Mouse (Mus musculus): Measurements from ENCODE around the gene Anks1. TPM values are rescaled to one million over a fixed set of nuclear protein-coding genes. Genes with fewer than 3 reads are reported as not detected.

Gene Anks1
- polyA plus RNA-seq, 1 experiment from 2014 or later = 13.3 TPM

DNA sequence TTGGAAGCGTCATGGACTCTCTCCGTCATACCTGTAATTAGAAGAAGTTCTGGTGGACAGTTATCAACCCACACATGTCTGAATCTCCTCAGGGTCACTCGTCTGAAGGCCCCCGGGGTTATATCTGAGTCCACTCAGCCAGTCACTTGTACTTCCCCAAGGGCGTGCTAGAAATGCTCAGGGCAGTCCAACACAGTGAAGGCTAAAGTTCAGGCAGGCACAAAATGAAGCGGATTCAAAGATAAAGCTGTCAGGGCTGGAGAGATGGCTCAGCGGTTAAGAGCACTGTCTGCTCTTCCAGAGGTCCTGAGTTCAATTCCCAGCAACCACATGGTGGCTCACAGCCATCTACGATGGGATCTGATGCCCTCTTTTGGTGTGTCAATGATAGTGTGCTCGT is 168.9 kb downstream of the Anks1 start:
- no peak for ATAC-seq (replicated peaks; ENCODE audit: insufficient number of reproducible peaks, low FRiP score, low TSS enrichment, low read depth)
- 83% methylated on average over 9 of the region's 9 CpGs for WGBS
- H3K9ac ChIP-seq (replicated peaks; ENCODE audit: low read length) = no peak overlapping the region

DNA sequence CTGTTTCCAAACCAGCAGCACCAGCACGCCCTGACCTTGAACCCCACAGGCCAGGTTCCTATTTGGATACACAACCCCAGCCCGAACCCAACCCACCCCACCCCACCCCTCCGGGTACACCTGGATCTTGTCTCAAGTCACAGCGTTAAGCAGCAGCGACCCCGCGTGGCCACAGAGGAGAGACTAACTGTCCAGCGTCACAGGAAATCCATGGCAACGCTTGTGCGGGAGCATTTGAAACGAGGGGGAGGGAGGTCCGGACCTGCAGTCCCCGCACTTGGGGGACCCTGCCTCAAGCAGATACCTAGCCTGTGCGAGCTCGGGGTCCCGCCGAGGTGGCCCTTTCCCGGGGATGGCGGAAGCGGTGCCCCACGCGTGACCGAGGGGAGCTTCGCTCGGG is 170.5 kb downstream of the Anks1 start:
- Histone ChIP-seq H3K36me3 (replicated peaks; ENCODE audit: control insufficient read depth, insufficient read depth, low read depth, low read length) (no peaks in the 10 kb centered on the region), H3K27me3 (ENCODE audit: control insufficient read depth, insufficient read depth, low read length) (no peaks in the 10 kb centered on the region), H3K4me3 (ENCODE audit: low read depth, low read length) (peak overlapping the region; percentile 64), H3K4me2 (ENCODE audit: low read depth, low read length) (peak overlapping the region; percentile 99), H3K27ac (replicated peaks; ENCODE audit: low read depth, low read length) (no peak overlapping the region), H3K9ac (replicated peaks; ENCODE audit: low read length) (peak overlapping the region; percentile 55), H3K9me3 (replicated peaks; ENCODE audit: control insufficient read depth, low read length) (no peaks in the 10 kb centered on the region), H3K4me1 (ENCODE audit: control insufficient read depth, insufficient read depth, low read length) (peaks cover 3% of the 10 kb centered on the region; the same call in 1 of the 2 replicates)
- DNase-seq (ENCODE audit: low spot score) (peak; percentile 97), ATAC-seq (replicated peaks; ENCODE audit: insufficient number of reproducible peaks, low FRiP score, low TSS enrichment, low read depth) (peak; percentile 63)
- under 1% methylated on average over 25 of the region's 25 CpGs for WGBS

More for the DNA sequence above, 168.9 kb downstream of the Anks1 start:
- no peak for DNase-seq (ENCODE audit: low spot score)
- H3K27ac ChIP-seq (replicated peaks; ENCODE audit: low read depth, low read length) = no peak overlapping the region
- peaks cover 3% of the 10 kb centered on the region; the same call in 1 of the 2 replicates for H3K4me1 ChIP-seq (ENCODE audit: control insufficient read depth, insufficient read depth, low read length)
- H3K36me3 ChIP-seq (replicated peaks; ENCODE audit: control insufficient read depth, insufficient read depth, low read depth, low read length) = no peaks in the 10 kb centered on the region
- H3K4me3 ChIP-seq (ENCODE audit: low read depth, low read length) = no peak overlapping the region
- no peaks in the 10 kb centered on the region for H3K9me3 ChIP-seq (replicated peaks; ENCODE audit: control insufficient read depth, low read length)
- H3K27me3 ChIP-seq (ENCODE audit: control insufficient read depth, insufficient read depth, low read length) = no peaks in the 10 kb centered on the region
- no peak overlapping the region for H3K4me2 ChIP-seq (ENCODE audit: low read depth, low read length)

DNA sequence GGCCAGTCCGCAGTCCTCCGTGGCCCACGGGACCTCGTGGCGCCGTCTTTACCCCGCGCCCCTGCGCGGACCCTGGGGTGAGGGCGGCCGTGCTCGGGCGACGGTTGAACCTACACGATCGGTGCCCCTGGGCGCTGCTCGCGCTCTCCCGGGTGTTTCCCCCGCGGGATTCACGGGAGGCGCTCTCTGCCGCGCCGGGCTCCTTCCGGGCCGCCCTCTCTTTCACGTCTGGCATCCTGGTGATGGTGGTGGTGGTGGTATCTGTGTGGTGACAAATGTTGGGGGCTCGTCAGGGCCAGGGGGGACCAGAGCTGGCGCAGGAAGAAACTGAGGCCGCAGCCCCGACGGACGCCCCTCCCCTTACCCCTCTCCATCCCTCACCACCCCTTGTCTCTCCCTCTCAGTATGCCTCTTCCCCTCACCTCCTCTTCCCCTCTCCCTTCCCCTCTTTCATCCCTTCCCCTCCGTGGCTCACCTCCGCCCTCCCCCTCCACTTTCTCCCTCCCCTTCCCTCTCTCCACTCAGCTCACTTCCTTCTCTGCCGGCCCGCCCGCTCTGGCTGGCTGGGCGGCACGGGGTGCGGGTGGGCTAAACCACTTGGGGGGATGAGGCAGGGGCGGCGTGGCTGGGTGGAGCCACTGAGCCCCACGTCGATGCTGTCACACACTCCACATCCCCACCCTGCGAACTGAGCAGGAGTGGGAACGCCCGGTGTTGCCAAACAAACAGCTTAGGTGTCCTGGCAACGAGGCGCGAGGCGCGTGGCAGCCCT is 171.1 kb downstream of the Anks1 start, which contains the start of gene Tcp11:
Tcp11 (minus strand) TSS at position 595 of the 772 bp plus-strand sequence.
- H3K4me3 ChIP-seq (ENCODE audit: low read depth, low read length) = peak within 1 kb of the TSS; percentile 64
- no peaks in the 10 kb centered on the region for H3K9me3 ChIP-seq (replicated peaks; ENCODE audit: control insufficient read depth, low read length)
- H3K27ac ChIP-seq (replicated peaks; ENCODE audit: low read depth, low read length) = no peak within 1 kb of the TSS
- peak within 1 kb of the TSS; percentile 55 for H3K9ac ChIP-seq (replicated peaks; ENCODE audit: low read length)
- no peaks in the 10 kb centered on the region for H3K36me3 ChIP-seq (replicated peaks; ENCODE audit: control insufficient read depth, insufficient read depth, low read depth, low read length)
- DNase-seq (ENCODE audit: low spot score) (peak; percentile 82), ATAC-seq (replicated peaks; ENCODE audit: insufficient number of reproducible peaks, low FRiP score, low TSS enrichment, low read depth) (peak; percentile 89)
- peaks cover 3% of the 10 kb centered on the region; the same call in 1 of the 2 replicates for H3K4me1 ChIP-seq (ENCODE audit: control insufficient read depth, insufficient read depth, low read length)
- H3K27me3 ChIP-seq (ENCODE audit: control insufficient read depth, insufficient read depth, low read length) = no peaks in the 10 kb centered on the region
- H3K4me2 ChIP-seq (ENCODE audit: low read depth, low read length) = peak within 1 kb of the TSS; percentile 99
- 2% methylated on average over 49 of the region's 57 CpGs for WGBS

DNA sequence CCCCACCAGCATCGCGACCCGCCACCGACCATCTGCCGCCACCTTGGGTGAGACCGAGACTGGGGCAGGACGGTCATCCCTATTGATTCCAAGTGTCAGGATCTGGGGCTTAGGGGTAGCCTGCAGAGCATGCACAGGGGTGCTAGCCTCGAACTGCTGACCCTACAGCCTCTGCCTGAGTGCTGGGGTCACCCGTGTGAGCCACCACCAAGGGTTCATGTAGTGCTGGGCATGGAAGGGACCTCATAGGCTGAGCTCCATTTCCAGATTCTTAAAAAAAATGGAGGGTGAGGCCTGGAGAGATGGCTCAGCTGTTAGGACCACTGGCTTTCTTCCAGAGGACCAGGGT is 171.7 kb downstream of the Anks1 start:
- H3K27me3 ChIP-seq (ENCODE audit: control insufficient read depth, insufficient read depth, low read length) = no peaks in the 10 kb centered on the region
- 12% methylated on average over 9 of the region's 9 CpGs for WGBS
- DNase-seq (ENCODE audit: low spot score) (no peak), ATAC-seq (replicated peaks; ENCODE audit: insufficient number of reproducible peaks, low FRiP score, low TSS enrichment, low read depth) (peak; percentile 30; the same call in 1 of the 2 replicates)
- no peaks in the 10 kb centered on the region for H3K9me3 ChIP-seq (replicated peaks; ENCODE audit: control insufficient read depth, low read length)
- no peaks in the 10 kb centered on the region for H3K36me3 ChIP-seq (replicated peaks; ENCODE audit: control insufficient read depth, insufficient read depth, low read depth, low read length)
- peak overlapping the region; percentile 64 for H3K4me3 ChIP-seq (ENCODE audit: low read depth, low read length)
- peaks cover 3% of the 10 kb centered on the region; the same call in 1 of the 2 replicates for H3K4me1 ChIP-seq (ENCODE audit: control insufficient read depth, insufficient read depth, low read length)
- H3K9ac ChIP-seq (replicated peaks; ENCODE audit: low read length) = peak overlapping the region; percentile 55; the same call in 1 of the 2 replicates
- H3K4me2 ChIP-seq (ENCODE audit: low read depth, low read length) = peak overlapping the region; percentile 99
- no peak overlapping the region for H3K27ac ChIP-seq (replicated peaks; ENCODE audit: low read depth, low read length)

DNA sequence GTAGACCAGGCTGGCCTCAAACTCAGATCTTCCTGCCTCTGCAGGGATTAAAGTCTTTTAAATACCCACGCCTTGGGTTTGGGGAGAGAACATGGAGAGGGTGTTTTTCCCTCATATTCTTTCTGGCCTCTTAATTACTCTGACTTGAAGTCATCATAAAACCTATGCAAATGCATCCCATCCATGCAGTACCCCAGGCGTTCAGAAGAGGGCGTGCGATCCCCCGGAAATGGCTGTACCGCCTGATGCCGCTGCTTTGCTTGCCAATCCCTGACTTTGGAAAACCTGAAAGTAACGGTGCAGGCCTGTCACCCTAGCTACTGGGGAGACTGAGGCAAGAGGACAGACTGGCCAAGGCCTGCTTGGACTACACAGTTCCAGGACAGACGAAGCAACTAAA is 172.3 kb downstream of the Anks1 start:
- no peak overlapping the region for H3K27ac ChIP-seq (replicated peaks; ENCODE audit: low read depth, low read length)
- H3K4me2 ChIP-seq (ENCODE audit: low read depth, low read length) = no peak overlapping the region
- DNase-seq (ENCODE audit: low spot score) = no peak
- no peaks in the 10 kb centered on the region for H3K36me3 ChIP-seq (replicated peaks; ENCODE audit: control insufficient read depth, insufficient read depth, low read depth, low read length)
- no peak for ATAC-seq (replicated peaks; ENCODE audit: insufficient number of reproducible peaks, low FRiP score, low TSS enrichment, low read depth)
- H3K4me1 ChIP-seq (ENCODE audit: control insufficient read depth, insufficient read depth, low read length) = peaks cover 3% of the 10 kb centered on the region; the same call in 1 of the 2 replicates
- no peaks in the 10 kb centered on the region for H3K9me3 ChIP-seq (replicated peaks; ENCODE audit: control insufficient read depth, low read length)
- H3K9ac ChIP-seq (replicated peaks; ENCODE audit: low read length) = no peak overlapping the region
- no peak overlapping the region for H3K4me3 ChIP-seq (ENCODE audit: low read depth, low read length)
- WGBS = 40% methylated on average over 9 of the region's 9 CpGs
- H3K27me3 ChIP-seq (ENCODE audit: control insufficient read depth, insufficient read depth, low read length) = no peaks in the 10 kb centered on the region

DNA sequence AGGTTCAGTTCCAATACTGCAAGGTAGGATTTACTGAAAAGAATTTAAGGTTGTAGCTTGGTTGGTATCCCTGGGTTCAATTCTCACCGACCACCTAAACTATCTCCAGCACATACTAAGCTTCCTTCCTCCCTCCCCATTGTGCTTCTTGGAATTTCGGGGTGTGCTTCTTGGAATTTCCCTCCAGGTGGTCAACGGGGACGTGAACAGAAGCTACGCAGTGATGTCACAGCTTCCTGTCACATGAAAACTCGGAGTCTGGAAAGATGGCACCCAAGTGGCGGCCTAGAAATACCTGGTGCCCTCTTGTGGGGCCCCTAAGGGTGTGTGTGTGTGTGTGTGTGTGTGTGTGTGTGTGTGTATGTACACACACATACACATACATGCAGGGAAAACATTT is 172.8 kb downstream of the Anks1 start:
- no peak overlapping the region for H3K9ac ChIP-seq (replicated peaks; ENCODE audit: low read length)
- no peaks in the 10 kb centered on the region for H3K27me3 ChIP-seq (ENCODE audit: control insufficient read depth, insufficient read depth, low read length)
- DNase-seq (ENCODE audit: low spot score) (no peak), ATAC-seq (replicated peaks; ENCODE audit: insufficient number of reproducible peaks, low FRiP score, low TSS enrichment, low read depth) (no peak)
- H3K4me1 ChIP-seq (ENCODE audit: control insufficient read depth, insufficient read depth, low read length) = peaks cover 3% of the 10 kb centered on the region; the same call in 1 of the 2 replicates
- H3K27ac ChIP-seq (replicated peaks; ENCODE audit: low read depth, low read length) = no peak overlapping the region
- no peaks in the 10 kb centered on the region for H3K9me3 ChIP-seq (replicated peaks; ENCODE audit: control insufficient read depth, low read length)
- no peak overlapping the region for H3K4me3 ChIP-seq (ENCODE audit: low read depth, low read length)
- H3K4me2 ChIP-seq (ENCODE audit: low read depth, low read length) = no peak overlapping the region
- H3K36me3 ChIP-seq (replicated peaks; ENCODE audit: control insufficient read depth, insufficient read depth, low read depth, low read length) = no peaks in the 10 kb centered on the region
- WGBS = 94% methylated on average over 7 of the region's 7 CpGs

DNA sequence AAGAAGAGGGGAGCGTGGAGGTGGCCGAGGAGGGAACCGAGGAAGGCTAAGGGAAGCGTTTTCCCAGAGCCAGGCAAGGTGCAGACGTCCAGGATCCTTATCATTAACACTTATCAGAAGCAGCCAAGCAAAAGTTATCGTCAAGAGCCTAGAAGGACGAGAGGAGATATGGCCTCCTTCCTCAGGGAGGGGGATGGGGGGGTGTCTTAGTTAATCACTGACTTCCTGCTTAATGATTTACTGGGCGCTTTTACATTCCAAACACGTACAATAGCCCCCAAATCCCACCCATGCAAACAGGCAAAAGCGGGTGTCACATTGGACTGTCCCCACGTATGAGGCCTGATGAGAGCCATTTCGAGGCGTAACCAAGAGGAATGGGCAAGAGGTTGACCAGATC is 173.8 kb downstream of the Anks1 start:
- Histone ChIP-seq H3K4me2 (ENCODE audit: low read depth, low read length) (no peak overlapping the region), H3K4me1 (ENCODE audit: control insufficient read depth, insufficient read depth, low read length) (peaks cover 5% of the 10 kb centered on the region; the same call in 1 of the 2 replicates), H3K27ac (replicated peaks; ENCODE audit: low read depth, low read length) (no peak overlapping the region), H3K9me3 (replicated peaks; ENCODE audit: control insufficient read depth, low read length) (no peaks in the 10 kb centered on the region), H3K36me3 (replicated peaks; ENCODE audit: control insufficient read depth, insufficient read depth, low read depth, low read length) (no peaks in the 10 kb centered on the region), H3K4me3 (ENCODE audit: low read depth, low read length) (no peak overlapping the region), H3K27me3 (ENCODE audit: control insufficient read depth, insufficient read depth, low read length) (no peaks in the 10 kb centered on the region), H3K9ac (replicated peaks; ENCODE audit: low read length) (no peak overlapping the region)
- WGBS = 74% methylated on average over 13 of the region's 13 CpGs
- ATAC-seq (replicated peaks; ENCODE audit: insufficient number of reproducible peaks, low FRiP score, low TSS enrichment, low read depth) = no peak
- no peak for DNase-seq (ENCODE audit: low spot score)

DNA sequence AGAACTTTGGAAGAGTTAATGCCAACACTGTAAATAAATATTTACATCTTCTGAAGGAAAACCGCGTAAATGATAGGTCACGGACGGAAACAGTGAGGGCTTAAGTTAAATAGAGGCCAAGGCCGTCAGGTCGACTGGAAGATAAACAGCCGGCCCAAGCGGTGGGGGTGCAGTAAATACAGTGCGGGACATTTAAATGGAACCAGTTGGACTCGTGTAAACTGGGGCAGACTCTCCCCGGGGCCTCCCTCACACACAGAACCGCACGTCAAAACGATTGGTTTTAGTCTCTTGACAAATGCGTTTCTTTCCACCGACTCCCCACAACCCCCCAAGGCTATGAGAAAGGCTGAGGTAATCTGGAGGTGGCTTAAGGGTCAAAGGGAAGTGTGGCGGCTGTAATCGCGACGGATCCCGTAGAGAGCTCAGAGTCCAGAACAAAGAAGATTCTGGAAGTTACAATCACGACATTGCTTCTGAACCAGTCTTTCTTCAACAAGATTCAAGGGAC is 175.3 kb downstream of the Anks1 start:
- Histone ChIP-seq H3K4me1 (ENCODE audit: control insufficient read depth, insufficient read depth, low read length) (peaks cover 5% of the 10 kb centered on the region; the same call in 1 of the 2 replicates), H3K4me2 (ENCODE audit: low read depth, low read length) (no peak overlapping the region; the same call in 1 of the 2 replicates)

More for the DNA sequence above, 175.3 kb downstream of the Anks1 start:
- peak; percentile 36 for DNase-seq (ENCODE audit: low spot score)
- Histone ChIP-seq H3K9ac (replicated peaks; ENCODE audit: low read length) (peak overlapping the region; percentile 28; the same call in 1 of the 2 replicates), H3K4me3 (ENCODE audit: low read depth, low read length) (no peak overlapping the region), H3K27me3 (ENCODE audit: control insufficient read depth, insufficient read depth, low read length) (no peaks in the 10 kb centered on the region), H3K36me3 (replicated peaks; ENCODE audit: control insufficient read depth, insufficient read depth, low read depth, low read length) (no peaks in the 10 kb centered on the region), H3K27ac (replicated peaks; ENCODE audit: low read depth, low read length) (no peak overlapping the region), H3K9me3 (replicated peaks; ENCODE audit: control insufficient read depth, low read length) (no peaks in the 10 kb centered on the region)
- no peak for ATAC-seq (replicated peaks; ENCODE audit: insufficient number of reproducible peaks, low FRiP score, low TSS enrichment, low read depth)
- WGBS = 18% methylated on average over 22 of the region's 22 CpGs
